Mouse (Mus musculus) kidney, adult 11 months (tissue): ENCODE results near the gene Pkp4.
"Not testable (repeated sequence)": the region's sequence is repeated elsewhere in the genome, so short reads cannot be mapped to it uniquely, and the experiment has no call there.

Experiments used
- DNase-seq: peaks from one replicate; pipeline ENCODE4 v3.0.0; 2022

Pkp4 gene

DNA sequence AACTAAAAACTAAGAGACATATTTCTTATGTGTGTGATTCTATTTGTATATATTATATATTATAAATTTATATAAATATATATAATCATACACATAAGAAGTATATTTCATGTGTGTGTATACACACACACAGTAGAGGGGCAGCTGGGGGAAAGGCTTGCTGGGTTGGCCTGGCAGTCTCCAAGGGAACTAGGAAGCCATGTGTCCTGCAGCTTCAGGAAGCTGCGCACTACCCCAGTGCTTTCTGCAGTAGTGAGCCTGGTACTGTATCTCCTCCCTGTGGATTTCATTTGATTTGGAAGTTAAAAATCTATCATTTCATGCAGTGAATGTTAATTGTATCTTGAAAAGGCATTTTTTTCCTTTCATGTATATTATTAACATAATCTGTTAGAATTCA is 180.2 kb downstream of the Pkp4 start:
- no peak for DNase-seq

DNA sequence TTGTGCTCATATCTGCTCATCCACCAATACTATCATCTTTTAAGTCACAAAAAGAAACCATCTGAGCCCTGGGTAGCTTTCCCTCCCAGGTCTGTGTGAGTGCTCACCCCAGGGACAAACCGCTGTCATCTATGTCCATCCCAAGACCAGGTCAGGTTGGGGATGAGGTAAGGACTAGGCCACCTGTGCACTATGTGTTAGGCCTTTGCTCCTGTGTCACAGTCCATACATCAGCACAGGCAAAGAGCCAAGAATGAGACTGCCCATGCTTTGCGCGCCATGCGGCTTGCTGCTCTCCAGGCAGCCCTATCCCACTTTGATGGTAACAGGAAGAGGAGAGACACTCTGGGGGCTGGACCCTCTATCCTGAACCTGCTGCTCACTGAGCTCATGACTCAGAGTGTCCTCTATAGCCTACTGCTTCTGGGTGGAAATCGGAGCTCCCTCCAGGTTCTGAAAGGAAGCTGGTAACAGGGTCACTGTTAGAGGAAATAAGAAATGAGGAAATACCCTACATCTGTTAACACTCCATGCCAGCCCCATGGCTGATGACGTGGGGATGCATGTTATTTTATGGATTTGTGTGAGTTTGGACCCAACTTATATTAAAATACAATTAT is 182.1 kb downstream of the Pkp4 start:
- DNase-seq = no peak

DNA sequence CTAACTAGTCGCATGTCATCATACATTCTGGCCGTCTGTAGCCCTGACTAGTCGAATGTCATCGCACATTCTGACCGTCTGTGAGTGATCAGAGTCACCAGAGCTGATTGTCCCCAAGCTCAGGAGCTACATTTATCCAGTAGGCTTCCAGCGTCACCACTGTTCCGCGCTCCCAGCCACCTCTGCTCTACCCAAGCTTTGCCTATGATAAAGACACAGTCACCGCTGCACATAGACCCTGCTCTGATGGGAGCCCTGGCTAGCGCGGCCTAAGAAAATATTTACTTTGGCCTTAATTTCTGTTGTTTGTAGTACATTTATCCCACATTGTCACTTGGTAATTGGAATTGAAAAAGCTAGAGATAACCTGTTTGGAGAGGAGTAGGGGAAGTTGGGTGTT is 183.2 kb downstream of the Pkp4 start:
- DNase-seq = no peak

GRCm38 (mm10) chr2:59344699-59345098 is 184.0 kb downstream of the Pkp4 start:
- DNase-seq = no peak

GRCm38 (mm10) chr2:59345141-59345839 is 184.6 kb downstream of the Pkp4 start:
- peak; percentile 32 for DNase-seq

GRCm38 (mm10) chr2:59346443-59346842 is 185.8 kb downstream of the Pkp4 start:
- no peak for DNase-seq

DNA sequence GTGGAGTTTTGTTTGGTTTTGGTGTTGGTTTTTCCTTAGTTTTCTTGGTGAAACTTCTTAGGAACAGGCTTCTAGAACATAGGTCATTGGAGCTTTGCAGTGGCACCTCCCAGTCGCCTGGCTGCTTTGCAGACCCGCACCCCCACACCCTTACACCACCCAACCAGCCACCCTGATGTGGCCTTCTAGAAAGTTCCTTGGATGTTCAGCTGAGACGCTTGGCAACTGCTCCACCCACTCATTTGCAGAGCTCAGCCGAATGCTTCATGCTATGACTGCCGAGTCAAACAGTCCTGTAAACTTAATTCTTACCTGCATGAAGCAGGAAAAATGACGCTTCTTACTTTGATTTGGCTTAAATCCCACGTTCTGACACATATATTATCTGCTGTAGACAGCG is 187.9 kb downstream of the Pkp4 start:
- no peak for DNase-seq

DNA sequence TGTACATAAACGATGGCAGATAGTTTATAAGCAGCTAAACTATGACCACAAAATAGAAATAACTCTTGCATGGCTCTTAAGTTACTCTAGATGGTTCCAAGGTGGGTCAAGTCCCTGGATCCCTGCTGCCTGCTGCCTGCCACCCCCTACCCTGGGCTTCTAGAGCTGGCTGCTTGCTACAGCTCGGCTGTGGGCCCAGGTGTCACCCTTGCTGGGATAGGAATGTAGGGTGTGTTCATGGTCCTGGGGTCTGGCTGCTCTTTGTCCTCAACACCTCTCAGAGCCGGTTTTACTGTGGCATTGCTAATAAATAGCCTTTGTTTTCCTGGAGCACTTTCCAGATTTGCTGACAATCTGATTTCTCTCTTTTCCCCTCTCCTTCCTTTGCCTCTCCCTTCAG is 189.4 kb downstream of the Pkp4 start:
- no peak for DNase-seq

DNA sequence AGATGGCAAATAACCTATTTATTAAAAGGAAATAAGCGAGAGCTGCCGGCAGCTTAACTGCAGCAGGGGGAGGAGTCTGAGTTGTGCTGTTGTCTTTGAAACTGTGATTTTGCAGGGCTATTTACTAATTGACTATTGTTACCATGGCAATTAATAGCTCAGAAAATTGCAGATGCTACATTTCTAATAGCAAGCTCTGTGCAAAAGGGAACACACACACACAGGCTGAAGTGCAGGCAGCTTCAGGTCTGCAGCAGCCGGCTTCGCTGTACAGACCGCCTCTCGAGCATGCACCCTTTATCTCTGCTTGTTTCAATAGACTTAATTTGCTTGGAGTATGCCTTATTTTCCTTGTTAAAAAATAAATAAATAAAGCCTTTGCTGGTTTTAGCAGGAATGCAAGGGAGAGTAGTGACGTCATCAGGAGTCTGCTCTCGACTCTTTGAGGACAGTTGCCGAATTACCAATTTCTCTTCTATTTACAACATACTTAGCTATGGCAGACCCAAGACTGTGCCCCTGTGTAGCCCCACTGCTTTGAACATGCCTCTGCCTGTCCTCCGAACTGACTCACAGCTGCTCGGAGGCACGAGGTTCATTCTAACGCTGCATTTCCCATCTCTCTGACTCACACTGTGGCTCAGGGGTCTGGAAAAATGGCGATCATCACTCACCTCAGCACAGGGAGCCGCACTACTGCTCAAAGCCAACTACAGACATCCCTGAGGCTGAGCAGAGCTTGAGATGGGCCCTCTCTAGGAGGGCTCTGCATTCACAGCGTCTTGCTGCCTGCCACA is 190.9 kb downstream of the Pkp4 start:
- DNase-seq = no peak

- DNase-seq = no peak
These were observed 193.2 kb downstream of the Pkp4 start for GRCm38 (mm10) chr2:59353821-59354220.

DNA sequence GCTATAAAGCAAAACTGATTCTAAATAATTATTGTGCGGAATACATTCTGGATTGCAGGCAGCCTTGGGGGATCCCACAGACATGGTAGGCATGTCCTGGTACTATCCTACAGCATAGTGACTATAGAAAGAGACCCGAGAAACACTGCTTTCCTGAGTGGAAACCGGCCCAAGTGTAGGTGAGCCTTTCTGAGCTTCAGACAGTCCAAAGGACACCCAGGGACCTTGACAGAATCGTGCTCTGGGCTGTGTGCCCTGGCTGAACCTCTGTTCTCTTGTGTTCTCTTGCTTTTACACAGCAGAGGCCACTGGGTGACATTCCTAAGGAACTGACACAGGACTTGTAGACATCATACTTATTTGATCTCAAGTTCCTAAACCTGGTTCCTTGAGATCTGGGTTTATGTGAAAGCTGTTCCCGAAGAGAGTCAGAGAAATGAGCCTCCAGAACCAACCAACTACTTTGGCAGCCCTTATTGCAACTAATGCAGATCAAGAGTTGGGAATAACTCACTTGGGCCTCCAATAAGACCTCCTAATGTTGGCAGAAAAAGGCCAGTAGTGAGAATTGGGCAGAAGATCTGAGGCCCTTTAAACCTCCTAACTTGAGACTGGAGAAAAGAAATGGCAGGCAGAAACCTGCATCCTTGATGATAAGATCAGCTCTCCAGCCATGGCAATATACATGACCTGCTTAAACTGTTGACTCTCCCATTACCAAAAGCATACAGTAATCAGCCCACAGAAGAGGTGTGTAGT is 195.1 kb downstream of the Pkp4 start:
- DNase-seq = no peak

GRCm38 (mm10) chr2:59359760-59360342 is 199.2 kb downstream of the Pkp4 start:
- DNase-seq = no peak

GRCm38 (mm10) chr2:59361350-59361780 is 200.7 kb downstream of the Pkp4 start:
- no peak for DNase-seq

- no peak for DNase-seq
These were observed 203.6 kb downstream of the Pkp4 start for GRCm38 (mm10) chr2:59364156-59364842.

DNA sequence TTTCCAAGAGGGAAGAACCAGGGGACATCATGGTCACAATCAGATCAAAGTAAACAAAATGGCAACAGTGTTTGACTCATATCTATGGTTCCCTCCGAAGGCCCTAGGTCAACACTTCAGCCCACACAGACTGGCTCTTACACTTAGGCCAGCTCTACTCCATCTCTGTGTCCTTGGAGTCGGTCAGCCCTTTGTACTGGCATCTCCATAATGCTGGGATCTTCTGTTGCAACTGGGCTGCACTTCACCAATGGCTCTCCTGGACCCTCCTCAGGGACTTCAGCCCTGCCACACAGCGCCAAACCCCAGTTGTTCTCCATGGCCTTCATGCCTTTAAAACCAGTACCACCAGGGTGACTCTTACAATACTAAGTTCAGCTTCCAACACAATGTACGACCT is 206.5 kb downstream of the Pkp4 start:
- no peak for DNase-seq

DNA sequence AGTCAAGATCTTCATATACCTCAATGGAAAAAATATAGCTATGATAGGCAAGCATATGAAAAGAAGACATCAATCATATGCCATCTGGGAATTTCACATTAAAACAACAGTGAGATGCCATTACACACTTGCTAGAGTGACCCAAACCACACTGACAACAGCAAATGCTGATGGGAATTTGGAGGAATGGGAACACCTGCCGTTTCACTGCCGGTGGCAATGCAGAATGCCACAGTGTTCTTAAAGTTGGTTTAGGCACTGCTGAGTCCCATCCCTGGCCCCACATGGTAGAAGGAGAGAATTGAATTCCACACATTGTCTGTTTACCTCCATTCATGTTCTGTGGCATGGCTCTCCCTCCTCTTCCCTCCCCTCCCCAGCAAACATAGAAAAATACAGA is 212.5 kb downstream of the Pkp4 start:
- DNase-seq = no peak

DNA sequence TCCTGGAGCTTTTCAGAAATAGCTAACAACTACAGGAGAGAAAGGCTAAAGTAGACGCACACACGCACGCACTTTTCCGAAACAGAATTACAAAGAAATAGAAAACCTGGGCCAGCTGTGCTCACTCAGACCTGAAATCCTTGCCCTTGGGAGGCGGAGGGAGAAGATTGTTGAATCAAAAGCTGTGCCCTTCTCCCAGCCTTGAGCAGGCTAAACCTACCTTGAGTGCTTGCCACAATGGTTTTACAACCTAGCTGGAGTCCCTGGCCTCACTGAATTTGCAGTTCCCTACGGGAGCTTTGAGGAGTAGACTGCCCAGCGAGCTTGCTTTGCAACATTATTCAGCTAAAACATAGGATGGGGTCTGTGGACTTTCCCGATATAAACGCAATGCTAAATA is 217.4 kb downstream of the Pkp4 start:
- DNase-seq = no peak

GRCm38 (mm10) chr2:59378861-59379260 is 218.2 kb downstream of the Pkp4 start:
- not testable (repeated sequence) for DNase-seq

DNA sequence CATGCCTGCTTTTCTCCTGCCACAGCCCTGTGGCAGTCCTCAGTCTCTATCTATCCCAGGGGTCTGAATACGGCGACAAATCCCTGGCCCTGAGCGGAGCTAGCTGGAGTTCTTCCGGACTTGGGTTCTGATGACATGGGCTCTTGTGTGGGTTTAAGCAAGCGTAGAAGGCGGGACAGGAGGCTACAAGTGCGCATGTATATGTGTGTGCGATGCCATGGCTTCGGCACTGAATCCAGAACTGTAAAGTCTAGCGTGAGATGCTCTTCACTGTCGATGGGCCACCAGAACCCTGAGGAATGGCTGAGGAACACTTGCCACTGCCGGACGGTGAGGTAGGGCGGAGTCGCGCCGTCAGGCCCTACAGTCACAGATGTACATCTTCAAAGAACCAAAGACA is 222.6 kb downstream of the Pkp4 start:
- no peak for DNase-seq

DNA sequence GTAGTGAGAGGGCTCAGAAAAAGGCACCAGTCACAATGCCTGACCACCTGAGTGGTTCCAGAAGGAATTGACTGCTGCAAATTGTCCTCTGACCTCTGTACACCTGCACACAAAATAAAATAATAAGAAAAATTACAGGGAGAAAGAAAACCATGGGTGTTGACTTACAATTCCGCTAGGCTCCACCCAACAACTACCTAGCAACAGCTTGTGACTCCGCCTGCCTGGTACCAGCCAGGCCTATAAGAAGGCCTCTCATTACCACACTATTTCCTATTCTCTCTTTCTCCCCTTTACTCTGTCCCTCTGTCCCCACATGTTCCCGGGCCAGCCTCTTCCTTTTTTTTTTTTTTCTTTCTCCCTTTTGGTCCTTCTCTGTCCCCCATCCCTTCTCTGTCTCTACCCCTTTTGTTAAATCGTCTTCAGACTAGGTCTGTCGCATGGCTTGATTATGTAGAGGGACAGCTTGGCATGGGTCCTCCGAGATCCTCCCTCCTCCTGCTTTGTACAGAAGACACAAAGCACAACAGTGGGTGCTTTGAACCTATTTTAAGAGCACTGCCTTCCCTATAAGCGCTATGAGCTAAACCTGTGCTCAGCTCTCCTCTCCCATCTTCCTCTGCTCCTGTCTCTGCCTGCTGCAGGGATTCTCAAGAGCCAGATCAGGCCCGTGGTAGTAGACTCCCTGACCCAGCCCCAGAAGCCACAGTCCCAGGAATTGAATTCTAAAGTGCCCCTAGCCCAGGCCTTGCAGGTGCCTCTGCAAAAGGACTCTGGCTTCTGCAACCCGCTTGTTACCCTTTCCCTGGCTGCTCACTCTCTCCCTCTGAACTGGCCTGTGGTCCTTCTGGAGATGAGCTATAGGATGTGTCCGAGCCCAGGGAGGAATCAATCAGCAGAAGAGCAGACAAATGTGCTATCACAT is 223.5 kb downstream of the Pkp4 start:
- DNase-seq = no peak
